Mouse (Mus musculus) midbrain, embryonic 10.5 days (tissue): ENCODE data around the gene Kif3b. TPM values are rescaled to one million over a fixed set of nuclear protein-coding genes. Genes with fewer than 3 reads are reported as not detected.
"Not testable (repeated sequence)": the region's sequence is repeated elsewhere in the genome, so short reads cannot be mapped to it uniquely, and the experiment has no call there.

Experiments used
- DNase-seq: peaks from one replicate; pipeline ENCODE4 v3.0.0-alpha.2; 2017; ENCODE audit warnings: low spot score
- H3K27ac ChIP-seq: fragments of 300-500 bp; sonication (generic); replicated peaks from 2 replicates; pipeline ENCODE4 v1.5.1; 2016; ENCODE audit warnings: mild to moderate bottlenecking
- H3K27me3 ChIP-seq: fragments of 300-500 bp; sonication (generic); 2 replicates; pipeline ENCODE4 v1.6.1; 2016; ENCODE audit warnings: low read depth, mild to moderate bottlenecking; ENCODE audit not compliant: poor library complexity, severe bottlenecking
- H3K36me3 ChIP-seq: fragments of 300-500 bp; sonication (generic); 2 replicates; pipeline ENCODE4 v1.6.1; 2016; ENCODE audit warnings: mild to moderate bottlenecking, moderate library complexity
- H3K4me1 ChIP-seq: fragments of 300-500 bp; sonication (generic); 2 replicates; pipeline ENCODE4 v1.6.1; 2016
- H3K4me3 ChIP-seq: fragments of 300-500 bp; sonication (generic); 2 replicates; pipeline ENCODE4 v1.5.1; 2016; ENCODE audit warnings: mild to moderate bottlenecking, moderate library complexity
- H3K9me3 ChIP-seq: fragments of 300-500 bp; sonication (generic); replicated peaks from 2 replicates; pipeline ENCODE4 v1.6.1; 2016; ENCODE audit warnings: mild to moderate bottlenecking
- WGBS: fragments of 180-500 bp; shearing (Covaris S2); methylation state at CpG from one replicate; pipeline ENCODE4 v1.1.7; 2016; 5-methylcytosine and 5-hydroxymethylcytosine counted together
- polyA plus RNA-seq: library from polyadenylated mRNA; unstranded; fragments of >200 nt; fragmentation: Nextera tagmentation; extraction: Ambion mirVana; gene quantifications from 2 replicates; pipeline ENCODE4 v1.2.1, GENCODE M21; 2016

Gene Kif3b
- polyA plus RNA-seq, 1 experiment from 2014 or later: 7.0 TPM

DNA sequence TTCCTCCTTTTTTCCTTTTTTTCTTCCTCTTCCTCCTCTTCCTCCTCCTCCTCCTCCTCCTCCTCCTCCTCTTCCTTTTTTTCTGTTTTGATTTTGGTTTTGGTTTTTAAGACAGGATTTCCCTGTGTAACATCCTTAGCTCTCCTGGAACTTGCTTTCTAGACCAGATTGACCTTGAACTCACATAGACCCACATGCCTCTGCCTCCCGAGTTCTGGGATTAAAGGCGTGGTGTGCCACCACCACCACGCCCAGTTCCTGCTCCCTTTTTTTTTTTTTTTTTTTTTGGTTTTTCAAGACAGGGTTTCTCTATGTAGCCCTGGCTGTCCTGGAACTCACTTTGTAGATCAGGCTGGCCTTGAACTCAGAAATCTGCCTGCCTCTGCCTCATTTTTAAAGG lies 15.6 kb upstream of the Kif3b start:
- H3K27me3 ChIP-seq, H3K9me3 ChIP-seq, H3K36me3 ChIP-seq, DNase-seq, H3K27ac ChIP-seq, H3K4me3 ChIP-seq: not testable (repeated sequence)
- peaks cover 19% of the 10 kb centered on the region for H3K4me1 ChIP-seq
- 78% methylated on average over 3 of the region's 3 CpGs for WGBS

- no peak overlapping the region for H3K27ac ChIP-seq
- no peaks in the 10 kb centered on the region for H3K27me3 ChIP-seq
- no peaks in the 10 kb centered on the region for H3K36me3 ChIP-seq
- no peaks in the 10 kb centered on the region for H3K9me3 ChIP-seq
- H3K4me3 ChIP-seq: no peak overlapping the region
- peaks cover 19% of the 10 kb centered on the region for H3K4me1 ChIP-seq
- WGBS: 93% methylated on average over 8 of the region's 8 CpGs
- no peak for DNase-seq
Measured at GRCm38 (mm10) chr2:153276440-153276839, 14.8 kb upstream of the Kif3b start.

DNA sequence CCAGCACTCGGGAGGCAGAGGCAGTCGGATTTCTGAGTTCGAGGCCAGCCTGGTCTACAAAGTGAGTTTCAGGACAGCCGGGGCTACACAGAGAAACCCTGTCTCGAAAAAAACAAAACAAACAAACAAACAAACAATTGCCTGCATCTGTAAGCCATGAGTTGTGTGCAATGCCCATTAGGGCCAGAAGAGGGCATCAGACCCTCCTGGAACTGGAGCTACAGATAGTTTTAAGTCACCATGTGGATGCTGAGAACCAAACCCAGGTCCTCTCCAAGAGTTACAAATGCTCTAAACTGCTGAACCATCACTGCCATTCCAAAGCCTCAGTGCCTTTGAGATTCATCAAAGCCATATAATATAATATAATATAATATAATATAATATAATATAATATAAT lies 14.4 kb upstream of the Kif3b start:
- H3K27me3 ChIP-seq, DNase-seq, H3K9me3 ChIP-seq, H3K27ac ChIP-seq, H3K36me3 ChIP-seq, H3K4me3 ChIP-seq: not testable (repeated sequence)
- WGBS: 91% methylated on average over 5 of the region's 5 CpGs
- H3K4me1 ChIP-seq: peaks cover 19% of the 10 kb centered on the region

DNA sequence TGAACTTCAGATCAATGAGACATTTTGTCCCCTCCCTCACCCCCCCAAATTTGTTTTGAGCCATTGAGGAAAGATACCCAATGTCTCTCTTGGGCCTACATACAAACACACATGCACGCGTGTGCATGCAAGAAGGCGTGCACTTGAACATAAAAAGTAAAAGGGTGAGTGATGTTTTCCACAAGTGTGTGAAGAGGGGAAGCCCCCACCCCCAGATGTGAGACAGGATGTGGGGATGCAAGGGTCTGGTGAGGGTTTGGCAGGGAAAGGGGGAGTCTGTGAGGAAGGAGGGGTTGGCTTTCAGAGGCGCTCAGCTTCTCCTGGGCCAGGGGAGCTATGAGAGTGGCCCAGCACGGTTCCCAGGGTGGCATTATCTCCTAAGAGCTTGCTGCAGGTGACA lies 12.9 kb upstream of the Kif3b start:
- 92% methylated on average over 5 of the region's 5 CpGs for WGBS
- Histone ChIP-seq H3K36me3 (no peaks in the 10 kb centered on the region), H3K27me3 (no peaks in the 10 kb centered on the region), H3K27ac (no peak overlapping the region), H3K9me3 (no peaks in the 10 kb centered on the region), H3K4me1 (peaks cover 9% of the 10 kb centered on the region), H3K4me3 (no peak overlapping the region)
- DNase-seq: no peak

- no peaks in the 10 kb centered on the region for H3K4me1 ChIP-seq
- DNase-seq: no peak
- no peak overlapping the region for H3K4me3 ChIP-seq
- H3K27ac ChIP-seq: no peak overlapping the region
- 87% methylated on average over 6 of the region's 6 CpGs for WGBS
- no peaks in the 10 kb centered on the region for H3K27me3 ChIP-seq
- no peaks in the 10 kb centered on the region for H3K9me3 ChIP-seq
- H3K36me3 ChIP-seq: no peaks in the 10 kb centered on the region
Measured at GRCm38 (mm10) chr2:153283919-153284318, 7.3 kb upstream of the Kif3b start.

DNA sequence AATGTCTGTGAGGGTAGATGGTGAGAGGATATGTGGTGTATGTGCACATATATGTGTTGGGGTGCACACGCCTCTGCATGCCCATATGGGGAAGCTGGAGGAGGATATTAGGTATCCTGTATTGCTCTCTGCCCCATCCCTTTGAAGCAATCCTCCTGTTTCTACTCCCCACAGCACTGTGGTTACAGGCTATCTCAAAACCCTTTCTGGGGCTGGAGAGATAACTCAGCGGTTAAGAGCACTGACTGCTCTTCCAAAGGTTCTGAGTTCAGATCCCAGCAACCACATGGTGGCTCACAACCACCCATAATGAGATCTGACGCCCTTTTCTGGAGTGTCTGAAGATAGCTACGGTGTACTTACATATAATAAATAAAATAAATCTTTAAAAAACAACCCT lies 4.7 kb upstream of the Kif3b start:
- Histone ChIP-seq H3K4me1 (peaks cover 8% of the 10 kb centered on the region), H3K4me3 (no peak overlapping the region), H3K36me3 (no peaks in the 10 kb centered on the region), H3K27ac (no peak overlapping the region), H3K9me3 (no peaks in the 10 kb centered on the region), H3K27me3 (no peaks in the 10 kb centered on the region)
- DNase-seq: no peak
- WGBS: 86% methylated on average over 4 of the region's 4 CpGs

DNA sequence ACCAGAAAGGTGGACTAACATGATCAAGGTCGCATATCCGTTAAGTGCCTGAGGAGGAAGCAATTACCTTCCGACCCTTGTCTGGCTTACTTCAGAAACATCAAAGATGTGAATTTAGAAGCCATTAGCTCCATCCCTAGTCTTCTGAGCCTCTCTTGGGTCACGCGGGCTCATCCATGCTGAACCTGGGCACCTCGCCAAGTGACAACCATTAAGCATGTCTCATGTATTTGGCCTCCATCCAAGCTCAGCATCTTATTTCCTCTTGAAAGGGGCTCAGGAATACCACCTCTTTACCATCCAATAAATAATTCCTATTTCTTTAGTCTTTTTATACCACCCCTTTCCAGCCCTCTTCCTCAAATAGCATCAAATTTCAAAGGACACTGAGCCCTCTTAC lies 3.4 kb upstream of the Kif3b start:
- no peaks in the 10 kb centered on the region for H3K36me3 ChIP-seq
- H3K27me3 ChIP-seq: no peaks in the 10 kb centered on the region
- peaks cover 20% of the 10 kb centered on the region for H3K4me1 ChIP-seq
- no peaks in the 10 kb centered on the region for H3K9me3 ChIP-seq
- no peak overlapping the region for H3K27ac ChIP-seq
- WGBS: 84% methylated on average over 6 of the region's 6 CpGs
- no peak for DNase-seq
- H3K4me3 ChIP-seq: no peak overlapping the region

- peak overlapping the region; percentile 68 for H3K4me3 ChIP-seq
Measured at GRCm38 (mm10) chr2:153292305-153292861, 1.2 kb downstream of the Kif3b start.

GRCm38 (mm10) chr2:153295196-153295595 lies 4.0 kb downstream of the Kif3b start:
- Histone ChIP-seq H3K4me1 (peaks cover 33% of the 10 kb centered on the region), H3K36me3 (no peaks in the 10 kb centered on the region), H3K27me3 (no peaks in the 10 kb centered on the region), H3K27ac (no peak overlapping the region), H3K4me3 (no peak overlapping the region), H3K9me3 (no peaks in the 10 kb centered on the region)
- 92% methylated on average over 4 of the region's 4 CpGs for WGBS
- no peak for DNase-seq

More at GRCm38 (mm10) chr2:153292305-153292861, 1.2 kb downstream of the Kif3b start:
- H3K27ac ChIP-seq: no peak overlapping the region
- H3K9me3 ChIP-seq: no peaks in the 10 kb centered on the region
- 57% methylated on average over 7 of the region's 7 CpGs for WGBS
- peaks cover 26% of the 10 kb centered on the region for H3K4me1 ChIP-seq
- no peak for DNase-seq
- no peaks in the 10 kb centered on the region for H3K36me3 ChIP-seq
- H3K27me3 ChIP-seq: no peaks in the 10 kb centered on the region

DNA sequence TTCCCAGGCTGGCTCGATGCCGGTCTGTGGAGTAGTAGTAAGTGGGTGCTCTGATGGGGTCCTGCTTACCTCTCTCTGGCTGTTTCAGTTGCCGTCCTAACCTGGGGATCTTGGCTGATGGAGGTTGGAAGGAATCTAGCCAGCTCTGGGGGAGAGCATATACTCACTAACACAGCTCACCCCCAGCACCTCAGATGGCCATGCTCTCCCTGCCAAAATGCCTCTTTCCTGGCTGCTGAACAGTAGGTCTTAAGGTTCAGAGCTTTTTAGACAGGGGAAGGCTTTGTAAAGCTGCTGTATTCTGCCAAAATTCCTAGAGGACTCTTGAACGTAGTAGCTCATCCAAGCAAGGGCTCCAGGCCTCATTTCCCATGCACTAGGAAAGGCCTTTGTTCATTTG lies 6.6 kb downstream of the Kif3b start:
- no peaks in the 10 kb centered on the region for H3K36me3 ChIP-seq
- no peak for DNase-seq
- H3K4me1 ChIP-seq: peaks cover 13% of the 10 kb centered on the region
- H3K27me3 ChIP-seq: no peaks in the 10 kb centered on the region
- H3K9me3 ChIP-seq: no peaks in the 10 kb centered on the region
- H3K4me3 ChIP-seq: no peak overlapping the region
- H3K27ac ChIP-seq: no peak overlapping the region
- 88% methylated on average over 4 of the region's 4 CpGs for WGBS

GRCm38 (mm10) chr2:153298460-153298859 lies 7.2 kb downstream of the Kif3b start:
- DNase-seq: no peak
- WGBS: 83% methylated on average over 4 of the region's 4 CpGs
- H3K4me3 ChIP-seq: no peak overlapping the region
- no peak overlapping the region for H3K27ac ChIP-seq
- H3K9me3 ChIP-seq: no peaks in the 10 kb centered on the region
- H3K4me1 ChIP-seq: peaks cover 7% of the 10 kb centered on the region; the same call in 1 of the 2 replicates
- H3K36me3 ChIP-seq: no peaks in the 10 kb centered on the region
- H3K27me3 ChIP-seq: no peaks in the 10 kb centered on the region

GRCm38 (mm10) chr2:153298863-153299262 lies 7.7 kb downstream of the Kif3b start:
- no peaks in the 10 kb centered on the region for H3K36me3 ChIP-seq
- peaks cover 7% of the 10 kb centered on the region; the same call in 1 of the 2 replicates for H3K4me1 ChIP-seq
- no peaks in the 10 kb centered on the region for H3K27me3 ChIP-seq
- no peaks in the 10 kb centered on the region for H3K9me3 ChIP-seq
- H3K4me3 ChIP-seq: no peak overlapping the region
- WGBS: 85% methylated on average over 4 of the region's 4 CpGs
- DNase-seq: no peak
- H3K27ac ChIP-seq: no peak overlapping the region

DNA sequence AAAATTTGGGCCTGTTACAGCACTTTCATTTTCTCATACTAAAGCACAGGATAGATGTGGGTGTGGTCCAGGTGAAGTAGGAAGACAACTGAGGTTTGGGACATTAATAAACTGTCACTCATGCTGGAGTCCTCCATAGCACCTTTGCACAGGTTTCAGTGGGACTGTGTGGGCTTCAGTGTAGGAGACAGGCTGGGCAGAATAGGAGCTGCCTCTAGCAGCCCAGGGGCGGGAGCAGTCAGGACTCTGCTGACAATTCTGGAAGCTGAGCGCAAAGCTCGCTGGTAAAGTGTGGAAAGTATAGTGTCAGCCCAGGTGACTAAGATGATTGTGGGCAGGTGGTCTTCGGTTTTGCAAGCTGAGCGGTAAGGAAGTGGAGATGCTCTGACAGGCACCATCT lies 9.9 kb downstream of the Kif3b start:
- Histone ChIP-seq H3K36me3 (no peaks in the 10 kb centered on the region), H3K9me3 (no peaks in the 10 kb centered on the region), H3K27ac (no peak overlapping the region), H3K27me3 (no peaks in the 10 kb centered on the region), H3K4me3 (no peak overlapping the region), H3K4me1 (peaks cover 7% of the 10 kb centered on the region; the same call in 1 of the 2 replicates)
- DNase-seq: no peak
- 96% methylated on average over 5 of the region's 5 CpGs for WGBS

GRCm38 (mm10) chr2:153305240-153305639 lies 14.0 kb downstream of the Kif3b start:
- WGBS: 92% methylated on average over 6 of the region's 6 CpGs
- DNase-seq: no peak
- no peaks in the 10 kb centered on the region for H3K27me3 ChIP-seq
- no peaks in the 10 kb centered on the region for H3K4me1 ChIP-seq
- H3K9me3 ChIP-seq: no peaks in the 10 kb centered on the region
- H3K4me3 ChIP-seq: no peak overlapping the region
- no peaks in the 10 kb centered on the region for H3K36me3 ChIP-seq
- H3K27ac ChIP-seq: no peak overlapping the region
